Mouse (Mus musculus): Measurements from ENCODE around the gene Snd1. TPM values are rescaled to one million over a fixed set of nuclear protein-coding genes. Genes with fewer than 3 reads are reported as not detected.

The Snd1 gene
- polyA plus RNA-seq (2015; fragmentation: Nextera tagmentation; extraction: Ambion mirVana) = 70.5 and 87.6 TPM in 2 replicates

DNA sequence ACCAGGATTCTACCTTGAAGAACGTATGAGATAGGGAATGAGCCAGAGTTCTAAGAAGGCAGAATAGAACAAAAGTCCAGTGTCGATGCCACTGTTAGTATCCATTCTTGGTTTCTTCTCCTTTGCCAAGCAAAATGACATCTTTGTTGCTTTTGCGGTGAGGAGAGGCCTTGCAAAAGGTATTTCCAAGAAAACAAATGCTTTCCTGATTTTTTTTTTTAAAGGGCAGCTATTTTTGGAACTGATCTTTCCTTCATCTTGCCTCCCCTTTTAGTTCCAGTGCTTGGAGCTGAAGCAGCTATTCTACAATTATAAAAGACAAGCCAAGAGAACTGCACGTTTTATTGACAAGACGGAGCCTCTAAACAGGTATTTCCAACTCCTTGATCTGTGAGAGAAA, at the start of gene Snd1:
TSS of gene Snd1 (plus strand) at position 301 of the 400 bp plus-strand sequence.
- ATAC-seq (replicated peaks; ENCODE audit: insufficient number of reproducible peaks, insufficient read depth, low FRiP score, low read depth) = no peak

GRCm38 (mm10) chr6:28427096-28427839, 47.7 kb upstream of the Snd1 start, which contains the start of gene Fscn3:
Gene Fscn3 (plus strand): TSS chr6:28427789.
- 79% methylated on average over 3 of the region's 3 CpGs for WGBS
- H3K27ac ChIP-seq = no peak within 1 kb of the TSS
- no peak for ATAC-seq (replicated peaks; ENCODE audit: insufficient number of reproducible peaks, insufficient read depth, low FRiP score, low read depth)

More for the DNA sequence above, at the start of gene Snd1:
- no peak within 1 kb of the TSS for H3K4me2 ChIP-seq
- no peak within 1 kb of the TSS for H3K27ac ChIP-seq
- no peak within 1 kb of the TSS for H3K4me3 ChIP-seq
- no peaks in the 10 kb centered on the region for H3K27me3 ChIP-seq
- no peaks in the 10 kb centered on the region for H3K9me3 ChIP-seq (replicated peaks)
- WGBS = 73% methylated on average over 5 of the region's 5 CpGs
- H3K9ac ChIP-seq = no peak within 1 kb of the TSS
- peaks cover 6% of the 10 kb centered on the region; the same call in 1 of the 2 replicates for H3K4me1 ChIP-seq (replicated peaks)
- no peaks in the 10 kb centered on the region for H3K36me3 ChIP-seq

DNA sequence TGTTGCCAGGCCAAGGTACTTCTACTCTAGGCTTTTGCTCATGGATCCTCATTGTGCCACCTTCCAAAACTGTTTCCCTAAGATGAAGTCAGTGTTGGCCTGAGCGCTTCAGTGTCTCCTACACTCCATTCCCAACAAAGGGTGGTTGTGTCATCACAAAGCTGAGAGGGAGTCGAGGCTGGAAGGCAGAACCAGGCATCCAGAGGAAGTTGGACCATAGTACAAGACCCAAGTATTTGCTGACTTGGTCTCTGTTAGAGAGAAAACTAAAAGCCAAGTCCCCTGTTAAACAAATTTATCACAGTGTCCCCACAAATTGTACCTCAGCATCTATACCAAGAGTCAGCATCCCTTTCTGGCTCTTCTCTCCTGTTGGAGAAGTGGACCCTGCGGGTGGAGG, 46.6 kb upstream of the Snd1 start, which contains the start of gene Gcc1:
TSS of gene Gcc1 (minus strand) at position 101 of the 400 bp plus-strand sequence.
- WGBS = 87% methylated on average over 3 of the region's 3 CpGs
- ATAC-seq (replicated peaks; ENCODE audit: insufficient number of reproducible peaks, insufficient read depth, low FRiP score, low read depth) = no peak
- H3K4me1 ChIP-seq (replicated peaks) = peaks cover 15% of the 10 kb centered on the region

More at GRCm38 (mm10) chr6:28427096-28427839, 47.7 kb upstream of the Snd1 start, which contains the start of gene Fscn3:
- peaks cover 19% of the 10 kb centered on the region for H3K4me1 ChIP-seq (replicated peaks)
- H3K9me3 ChIP-seq (replicated peaks) = no peaks in the 10 kb centered on the region
- H3K9ac ChIP-seq = no peak within 1 kb of the TSS
- no peaks in the 10 kb centered on the region for H3K27me3 ChIP-seq
- peaks cover 14% of the 10 kb centered on the region for H3K36me3 ChIP-seq
- no peak within 1 kb of the TSS for H3K4me3 ChIP-seq
- H3K4me2 ChIP-seq = no peak within 1 kb of the TSS

DNA sequence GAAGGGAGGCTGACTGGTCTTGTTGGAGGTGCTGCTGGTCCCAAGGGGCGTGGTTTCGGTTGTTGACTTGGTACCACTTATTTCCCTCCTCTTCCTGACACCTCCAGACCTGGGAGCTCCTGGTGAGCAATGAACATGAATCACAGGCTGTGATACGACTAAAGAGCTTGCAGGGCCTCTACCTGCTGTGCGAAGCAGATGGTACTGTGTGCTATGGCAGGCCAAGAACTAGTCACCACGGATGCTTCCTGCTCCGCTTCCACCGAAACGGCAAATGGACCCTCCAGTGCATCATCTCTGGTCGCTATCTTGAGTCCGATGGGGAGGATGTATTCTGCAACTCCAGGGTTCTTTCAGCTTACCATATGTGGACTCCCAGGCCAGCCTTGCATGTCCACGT, 45.1 kb upstream of the Snd1 start:
- H3K9ac ChIP-seq = no peak overlapping the region
- peaks cover 14% of the 10 kb centered on the region for H3K36me3 ChIP-seq
- H3K9me3 ChIP-seq (replicated peaks) = no peaks in the 10 kb centered on the region
- no peak for ATAC-seq (replicated peaks; ENCODE audit: insufficient number of reproducible peaks, insufficient read depth, low FRiP score, low read depth)
- H3K4me2 ChIP-seq = no peak overlapping the region
- H3K27me3 ChIP-seq = no peaks in the 10 kb centered on the region
- WGBS = 81% methylated on average over 11 of the region's 11 CpGs
- no peak overlapping the region for H3K4me3 ChIP-seq
- H3K27ac ChIP-seq = no peak overlapping the region
- peaks cover 6% of the 10 kb centered on the region for H3K4me1 ChIP-seq (replicated peaks)

More for the DNA sequence above, 46.6 kb upstream of the Snd1 start, which contains the start of gene Gcc1:
- Histone ChIP-seq H3K9me3 (replicated peaks) (no peaks in the 10 kb centered on the region), H3K27me3 (no peaks in the 10 kb centered on the region), H3K27ac (no peak within 1 kb of the TSS), H3K4me2 (no peak within 1 kb of the TSS), H3K36me3 (peaks cover 14% of the 10 kb centered on the region), H3K4me3 (no peak within 1 kb of the TSS), H3K9ac (no peak within 1 kb of the TSS)

- Histone ChIP-seq H3K27me3 (no peaks in the 10 kb centered on the region), H3K27ac (no peak overlapping the region), H3K9ac (no peak overlapping the region), H3K9me3 (replicated peaks) (no peaks in the 10 kb centered on the region), H3K4me1 (replicated peaks) (no peaks in the 10 kb centered on the region; the same call in 1 of the 2 replicates), H3K4me2 (no peak overlapping the region), H3K4me3 (no peak overlapping the region), H3K36me3 (peaks cover 8% of the 10 kb centered on the region)
- WGBS = 74% methylated on average over 10 of the region's 10 CpGs
- no peak for ATAC-seq (replicated peaks; ENCODE audit: insufficient number of reproducible peaks, insufficient read depth, low FRiP score, low read depth)
Observed at GRCm38 (mm10) chr6:28430795-28431537, 44.0 kb upstream of the Snd1 start.

- Histone ChIP-seq H3K9me3 (replicated peaks) (no peaks in the 10 kb centered on the region), H3K36me3 (peaks cover 2% of the 10 kb centered on the region; the same call in 1 of the 2 replicates), H3K9ac (no peak overlapping the region), H3K4me3 (no peak overlapping the region), H3K27ac (no peak overlapping the region), H3K4me2 (no peak overlapping the region), H3K4me1 (replicated peaks) (no peaks in the 10 kb centered on the region; the same call in 1 of the 2 replicates), H3K27me3 (no peaks in the 10 kb centered on the region)
- 60% methylated on average over 6 of the region's 6 CpGs for WGBS
- ATAC-seq (replicated peaks; ENCODE audit: insufficient number of reproducible peaks, insufficient read depth, low FRiP score, low read depth) = no peak
Observed at GRCm38 (mm10) chr6:28431538-28431855, 43.4 kb upstream of the Snd1 start.

DNA sequence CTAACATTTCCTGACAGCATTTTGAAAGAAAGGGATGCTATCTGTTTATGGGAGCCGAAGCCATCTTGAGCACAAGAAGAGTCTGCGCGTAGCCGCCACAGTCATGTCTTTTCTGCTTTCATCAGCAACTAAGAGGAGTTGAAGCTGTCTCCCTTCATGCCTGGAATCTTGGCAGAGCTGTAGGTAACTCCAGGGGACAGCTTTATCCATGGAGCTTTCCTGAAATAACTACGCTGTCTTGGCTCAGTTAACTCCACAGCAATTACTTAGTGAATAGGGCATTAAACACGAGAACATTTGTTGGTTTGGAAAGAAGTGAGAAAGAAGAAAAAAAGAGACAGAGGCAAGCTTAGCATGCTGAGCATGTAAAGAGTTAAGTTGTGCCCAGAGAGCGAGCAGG, 27.0 kb upstream of the Snd1 start:
- no peaks in the 10 kb centered on the region for H3K36me3 ChIP-seq
- peaks cover 35% of the 10 kb centered on the region for H3K27me3 ChIP-seq
- 76% methylated on average over 7 of the region's 7 CpGs for WGBS
- H3K4me2 ChIP-seq = no peak overlapping the region
- ATAC-seq (replicated peaks; ENCODE audit: insufficient number of reproducible peaks, insufficient read depth, low FRiP score, low read depth) = no peak
- no peak overlapping the region for H3K27ac ChIP-seq
- no peak overlapping the region for H3K4me3 ChIP-seq
- H3K4me1 ChIP-seq (replicated peaks) = no peaks in the 10 kb centered on the region
- H3K9ac ChIP-seq = no peak overlapping the region
- no peaks in the 10 kb centered on the region for H3K9me3 ChIP-seq (replicated peaks)

DNA sequence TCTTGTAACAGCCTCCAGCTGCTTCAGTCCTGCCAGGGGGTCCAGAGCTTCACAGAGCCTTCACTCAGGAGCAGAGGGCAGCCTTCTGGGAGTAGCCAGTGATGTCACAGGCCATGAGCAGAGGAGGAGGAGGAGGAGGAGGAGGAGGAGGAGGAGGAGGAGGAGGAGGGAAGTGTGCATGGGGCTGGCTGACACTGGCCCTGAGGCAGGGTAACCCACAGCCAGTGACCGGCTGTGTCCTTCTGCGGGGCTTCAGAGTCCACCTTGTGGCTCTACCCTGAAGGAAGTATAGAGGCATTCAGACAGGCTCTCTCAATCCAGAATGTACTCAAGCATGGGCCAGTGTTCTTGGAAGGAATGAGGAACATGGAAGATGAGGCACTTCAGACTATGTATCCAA, 25.7 kb upstream of the Snd1 start, which contains the start of gene Pax4:
TSS of gene Pax4 (minus strand) at position 101 of the 400 bp plus-strand sequence.
- Histone ChIP-seq H3K9ac (no peak within 1 kb of the TSS), H3K4me2 (no peak within 1 kb of the TSS), H3K4me3 (no peak within 1 kb of the TSS), H3K9me3 (replicated peaks) (no peaks in the 10 kb centered on the region), H3K4me1 (replicated peaks) (no peaks in the 10 kb centered on the region), H3K36me3 (no peaks in the 10 kb centered on the region), H3K27ac (no peak within 1 kb of the TSS), H3K27me3 (peaks cover 39% of the 10 kb centered on the region)
- no peak for ATAC-seq (replicated peaks; ENCODE audit: insufficient number of reproducible peaks, insufficient read depth, low FRiP score, low read depth)
- 78% methylated on average over 2 of the region's 2 CpGs for WGBS

GRCm38 (mm10) chr6:28450481-28450880, 24.5 kb upstream of the Snd1 start:
- Histone ChIP-seq H3K27ac (no peak overlapping the region), H3K36me3 (no peaks in the 10 kb centered on the region), H3K4me1 (replicated peaks) (no peaks in the 10 kb centered on the region), H3K4me3 (no peak overlapping the region), H3K9me3 (replicated peaks) (no peaks in the 10 kb centered on the region), H3K27me3 (peaks cover 43% of the 10 kb centered on the region), H3K9ac (no peak overlapping the region), H3K4me2 (no peak overlapping the region)
- WGBS = 9% methylated on average over 5 of the region's 5 CpGs
- no peak for ATAC-seq (replicated peaks; ENCODE audit: insufficient number of reproducible peaks, insufficient read depth, low FRiP score, low read depth)

- Histone ChIP-seq H3K4me3 (no peak overlapping the region), H3K36me3 (no peaks in the 10 kb centered on the region), H3K27me3 (peaks cover 46% of the 10 kb centered on the region), H3K9me3 (replicated peaks) (no peaks in the 10 kb centered on the region), H3K9ac (no peak overlapping the region), H3K4me1 (replicated peaks) (no peaks in the 10 kb centered on the region), H3K4me2 (no peak overlapping the region), H3K27ac (no peak overlapping the region)
- WGBS = 2% methylated on average over 12 of the region's 12 CpGs
- no peak for ATAC-seq (replicated peaks; ENCODE audit: insufficient number of reproducible peaks, insufficient read depth, low FRiP score, low read depth)
Observed at GRCm38 (mm10) chr6:28450977-28451376, 24.0 kb upstream of the Snd1 start.

DNA sequence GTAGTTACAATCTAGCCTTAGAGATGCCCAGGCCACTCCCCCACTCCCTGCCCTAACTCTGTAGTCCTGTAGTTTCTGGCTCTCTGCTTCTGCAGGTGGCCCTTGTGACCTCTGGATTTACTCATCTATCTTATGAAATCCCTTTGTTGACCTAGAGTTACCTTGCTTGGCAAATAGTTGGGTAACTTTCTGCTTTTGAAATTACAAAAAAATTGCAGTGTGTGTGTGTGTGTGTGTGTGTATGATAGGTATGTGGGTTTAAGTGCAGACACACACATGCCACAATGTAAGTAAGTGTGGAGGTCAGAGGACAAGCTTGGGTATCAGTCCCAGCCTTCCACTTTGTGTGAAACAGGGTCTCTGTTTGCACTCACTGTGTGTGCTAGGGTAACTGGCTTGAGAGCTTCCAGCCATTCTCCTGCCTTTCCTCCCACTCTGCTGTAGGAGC, 15.7 kb upstream of the Snd1 start:
- Histone ChIP-seq H3K4me2 (no peak overlapping the region), H3K27ac (no peak overlapping the region), H3K9me3 (replicated peaks) (no peaks in the 10 kb centered on the region), H3K36me3 (no peaks in the 10 kb centered on the region), H3K4me3 (no peak overlapping the region), H3K4me1 (replicated peaks) (no peaks in the 10 kb centered on the region), H3K27me3 (peaks cover 7% of the 10 kb centered on the region; the same call in 1 of the 2 replicates), H3K9ac (no peak overlapping the region)
- no peak for ATAC-seq (replicated peaks; ENCODE audit: insufficient number of reproducible peaks, insufficient read depth, low FRiP score, low read depth)
